Mouse (Mus musculus) embryonic stem cell, embryonic (primary cell): ENCODE measurements at regions not wholly inside any gene's neighbourhood (a gene's known extent, or its start where the extent isn't known, plus 50 kb on each side); places are given as distances from the start of the nearest gene placed in this dataset.

Experiments
- CTCF ChIA-PET, 4 experiments: fragments of 300-600 bp in 2 of 4; fragments of 350-600 bp in 2 of 4; sonication (Branson Sonifier 250); formaldehyde crosslinking; loops; one replicate each; lab custom pipeline; 2022; ENCODE audit warnings: inconsistent platforms in 2 of 4; lab: Charles Lee
- POLR2A ChIA-PET, 4 experiments: fragments of 300-600 bp in 2 of 4; fragments of 350-600 bp in 2 of 4; sonication (Branson Sonifier 250); formaldehyde crosslinking; loops; one replicate each; lab custom pipeline; 2022; ENCODE audit warnings: antibody characterized with exemption in 4 of 4, inconsistent platforms in 1 of 4; lab: Charles Lee

- CTCF ChIA-PET, result interaction anchor here in 3 of 4 experiments (0.7 to 1.2 kb wide), 3 partner anchors 17 to 30 kb away, joined by 3 to 4 read pairs (median 4); no protein-coding TSS in a partner anchor
- POLR2A ChIA-PET, result no interaction called here
Measured at GRCm38 (mm10) chr5:35332001-35332400, 53.9 kb downstream of the Adra2c start.

- POLR2A ChIA-PET, result interaction anchor here in 1 of 4 experiments (0.6 kb wide), 1 partner anchor 155 kb away, joined by 3 read pairs; no protein-coding TSS in a partner anchor
- CTCF ChIA-PET, result interaction anchor here in 3 of 4 experiments (0.6 to 2.3 kb wide), 9 partner anchors 14 to 1366 kb away, joined by 3 to 10 read pairs (median 3); no protein-coding TSS in a partner anchor
Measured at GRCm38 (mm10) chr5:35334416-35335059, 54.4 kb upstream of the Hmx1 start.

GRCm38 (mm10) chr5:35335081-35335480, 53.8 kb upstream of the Hmx1 start:
- POLR2A ChIA-PET, result interaction anchor here in 1 of 4 experiments (0.6 kb wide), 1 partner anchor 155 kb away, joined by 3 read pairs; no protein-coding TSS in a partner anchor
- CTCF ChIA-PET, result interaction anchor here in 3 of 4 experiments (1.0 to 2.1 kb wide), 8 partner anchors 14 to 188 kb away, joined by 3 to 10 read pairs (median 4); partner anchors contain the start of gene Adra2c (in 1 of the 3)
